Mouse (Mus musculus): ENCODE measurements around the gene Lrrc10. TPM values are rescaled to one million over a fixed set of nuclear protein-coding genes. Genes with fewer than 3 reads are reported as not detected.

Lrrc10 gene
- total RNA-seq, 2 experiments from 2014 or later = not detected

Other genes with a start within 250 kb of the Lrrc10 start
- gene Myrfl, start 148.4 kb upstream of the Lrrc10 start, total RNA-seq (2021) = under 1 TPM; 0.40 to 0.46 TPM
- gene Rab3ip, start 94.6 kb upstream of the Lrrc10 start, total RNA-seq (2021) = 10 to 100 TPM; 43.8 to 47.5 TPM
- not detected for gene Gm10271, start 72.7 kb upstream of the Lrrc10 start, total RNA-seq (2021)
- under 1 TPM; 0.20 to 0.40 TPM for gene Best3, start 59.0 kb upstream of the Lrrc10 start, total RNA-seq (2021)
- 100 to 1,000 TPM; 186 to 187 TPM for gene Cct2, start 18.5 kb downstream of the Lrrc10 start, total RNA-seq (2021)
- 10 to 100 TPM; 28.3 to 29.3 TPM for gene Frs2, start 103.2 kb downstream of the Lrrc10 start, total RNA-seq (2021)
- gene Yeats4, start 179.2 kb downstream of the Lrrc10 start, total RNA-seq (2021) = 10 to 100 TPM; 56.6 to 61.7 TPM
- not detected for gene 9530003J23Rik, start 193.4 kb downstream of the Lrrc10 start, total RNA-seq (2021)
- 1 to 10 TPM; 7.2 to 8.3 TPM for gene Lyz2, start 237.0 kb downstream of the Lrrc10 start, total RNA-seq (2021)
- 1 to 10 TPM in 1 of 2 experiments, under 1 TPM in 1; 0.93 to 1.4 TPM for gene Lyz1, start 247.5 kb downstream of the Lrrc10 start, total RNA-seq (2021)

Data from left cerebral cortex, postnatal 14 days (tissue).